Mouse (Mus musculus) liver, adult 2 months (tissue): ENCODE results near the gene Kifc5b.

Experiments
- CTCF ChIP-seq: fragments of 200-500 bp; IDR thresholded peaks from 2 replicates; pipeline ENCODE4 v1.5.1; 2011; ENCODE audit warnings: low read depth, low read length, control low read depth
- POLR2A ChIP-seq: fragments of 200-500 bp; IDR thresholded peaks from 2 replicates; pipeline ENCODE4 v1.6.1; 2011; ENCODE audit warnings: low read length, control low read depth; ENCODE audit not compliant: insufficient read depth; ENCODE audit errors: extremely low read depth

DNA sequence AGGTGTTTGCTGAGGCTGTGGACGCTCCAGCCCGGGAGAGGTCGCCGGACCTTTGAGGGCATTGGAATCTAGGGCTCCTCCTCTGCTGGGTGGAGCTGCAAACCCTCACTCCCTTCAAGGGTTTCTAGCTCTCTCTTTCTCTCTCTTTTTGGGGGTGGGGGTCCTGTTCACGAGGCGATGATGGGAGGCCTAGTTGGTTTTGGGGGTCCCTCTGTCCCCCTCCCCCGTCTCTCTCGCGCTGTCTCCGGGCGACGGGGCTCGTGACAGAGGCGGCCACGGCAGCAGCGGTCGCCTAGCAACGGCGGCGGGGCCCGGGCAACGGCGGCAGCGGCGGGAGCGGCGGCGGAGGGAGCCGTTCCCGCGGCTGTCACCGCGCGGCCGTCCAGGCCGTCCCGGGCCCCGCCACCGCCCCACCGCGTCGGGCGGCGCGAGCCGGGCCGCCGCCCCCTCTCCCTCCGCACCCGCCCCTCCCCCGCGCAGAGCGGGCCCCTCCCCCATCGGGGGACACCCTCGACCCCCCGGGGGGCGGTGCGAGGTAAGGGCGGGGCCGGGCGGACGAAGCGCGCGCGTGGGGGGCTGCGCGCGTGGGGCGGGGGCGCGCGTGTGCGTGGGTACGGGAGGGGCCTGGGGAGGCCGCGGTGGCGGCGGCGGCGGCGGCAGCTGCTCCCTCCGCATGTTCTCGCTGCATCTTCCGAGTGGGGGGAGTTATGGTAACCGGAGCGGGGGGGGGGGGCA lies 31.6 kb downstream of the Kifc5b start:
- TF ChIP-seq POLR2A (no peak), CTCF (peak; percentile 22; the same call in 1 of the 2 replicates)
